Mouse (Mus musculus): ENCODE measurements around the gene Xrcc3.

- TF ChIP-seq CTCF (IDR thresholded peaks at IDR 0.05): no peak
- no peak for TF ChIP-seq EP300 (IDR thresholded peaks at IDR 0.05)
These were observed 22.1 kb downstream of the Xrcc3 start for GRCm38 (mm10) chr12:111791474-111792104.
